Mouse (Mus musculus) olfactory bulb, adult 2 months (tissue): ENCODE results near the gene Vmn1r199.

Experiments
- CTCF ChIP-seq: fragments of 200-500 bp; IDR thresholded peaks from 2 replicates; pipeline ENCODE4 v1.5.1; 2012; ENCODE audit warnings: low read depth, mild to moderate bottlenecking, low read length, moderate library complexity; ENCODE audit not compliant: insufficient read depth
- POLR2A ChIP-seq: fragments of 200-500 bp; IDR thresholded peaks from 2 replicates; pipeline ENCODE4 v1.6.1; 2012; ENCODE audit warnings: mild to moderate bottlenecking, low read depth, low read length, moderate library complexity; ENCODE audit not compliant: insufficient read depth

GRCm38 (mm10) chr13:22333269-22333668 is 46.3 kb upstream of the Vmn1r199 start:
- TF ChIP-seq CTCF (no peak), POLR2A (no peak)
